Mouse (Mus musculus) ES-E14 (cell line): ENCODE measurements around the gene Dcaf5.

Experiments
- CHD2 ChIP-seq: IDR thresholded peaks from 2 replicates; pipeline ENCODE4 v1.6.1; 2014; ENCODE audit warnings: mild to moderate bottlenecking, low read depth, low read length, inconsistent platforms
- HCFC1 ChIP-seq: IDR thresholded peaks from 2 replicates; pipeline ENCODE4 v1.6.1; 2012; ENCODE audit warnings: low read length, inconsistent platforms, borderline replicate concordance; ENCODE audit not compliant: insufficient read depth
- ZC3H11A ChIP-seq: IDR thresholded peaks from 2 replicates; pipeline ENCODE4 v1.6.1; 2012; ENCODE audit warnings: low read depth, mild to moderate bottlenecking, inconsistent platforms, low read length, borderline replicate concordance

DNA sequence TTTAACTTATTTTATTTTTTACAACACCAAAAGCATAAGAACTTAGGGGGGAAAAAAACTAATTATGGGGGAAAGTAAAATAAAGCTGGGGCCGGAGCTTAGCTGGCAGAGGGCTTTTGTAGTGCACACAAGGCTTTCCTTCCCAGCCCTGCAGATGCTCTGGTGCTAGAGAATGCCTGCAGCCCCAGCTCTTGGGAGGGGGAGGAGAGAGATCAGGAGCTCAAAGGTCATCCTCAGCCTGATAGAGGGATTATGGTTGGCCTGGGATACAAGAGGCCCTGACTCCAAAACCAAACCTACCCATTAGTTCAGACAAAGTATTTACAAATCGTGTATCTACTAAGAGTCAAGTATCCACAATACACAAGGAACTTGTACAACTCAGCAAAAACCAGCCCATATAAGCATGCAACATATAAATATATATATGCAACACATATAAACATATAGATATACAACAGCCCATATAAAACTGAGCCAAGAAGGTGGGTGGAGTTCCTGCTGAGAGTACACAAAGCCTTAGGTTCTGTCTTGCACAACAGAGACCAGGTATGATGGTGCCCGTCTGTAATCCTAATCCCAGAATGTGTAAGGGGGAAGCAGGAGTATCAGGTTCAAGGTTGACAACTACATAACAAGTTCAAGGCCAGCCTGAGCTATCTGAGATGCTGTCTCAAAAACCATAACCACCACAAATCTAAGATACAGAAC lies 124.3 kb downstream of the Dcaf5 start:
- TF ChIP-seq HCFC1 (no peak), ZC3H11A (no peak), CHD2 (no peak)
